Mouse (Mus musculus): Measurements from ENCODE around the gene Gcm1. TPM values are rescaled to one million over a fixed set of nuclear protein-coding genes. Genes with fewer than 3 reads are reported as not detected.

The Gcm1 gene
- polyA plus RNA-seq, 1 experiment from 2014 or later = not detected

DNA sequence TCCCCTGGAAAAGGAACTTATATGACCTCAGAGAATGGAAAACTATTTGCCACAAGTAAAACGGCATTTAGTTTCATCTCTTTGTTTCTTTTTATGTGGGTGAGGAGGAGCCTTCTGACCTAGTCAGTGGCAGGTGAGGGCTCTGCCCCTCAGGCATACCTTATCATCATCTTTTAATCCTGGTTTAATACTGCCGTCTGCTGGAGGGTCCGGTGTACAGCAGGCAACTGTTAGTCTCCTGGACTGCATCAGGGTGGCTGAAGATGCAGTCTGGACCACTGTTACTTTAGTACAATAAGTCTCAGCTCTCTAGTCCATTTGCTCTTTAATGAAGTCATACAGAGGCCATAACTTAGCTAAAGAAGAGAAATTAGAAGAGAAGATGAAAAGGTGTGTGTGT, 26.9 kb upstream of the Gcm1 start:
- Histone ChIP-seq H3K4me1 (ENCODE audit: control insufficient read depth in 2 of 2, insufficient read depth in 2 of 2, low read length in 2 of 2) (peaks cover 17% of the 10 kb centered on the region in 2 experiments), H3K27me3 (ENCODE audit: control insufficient read depth, insufficient read depth, low read length) (no peaks in the 10 kb centered on the region), H3K4me2 (ENCODE audit: low read length) (no peak overlapping the region), H3K36me3 (ENCODE audit: control insufficient read depth, insufficient read depth, low read length) (no peaks in the 10 kb centered on the region), H3K4me3 (ENCODE audit: control insufficient read depth in 1 of 2, insufficient read depth in 1 of 2, low read depth in 1 of 2, low read length in 2 of 2) (no peak overlapping the region), H3K9ac (ENCODE audit: low read length) (no peak overlapping the region), H3K9me3 (ENCODE audit: control insufficient read depth, low read length) (no peaks in the 10 kb centered on the region), H3K27ac (replicated peaks in 1 of 2; ENCODE audit: control insufficient read depth in 1 of 2, insufficient read depth in 1 of 2, low read depth in 2 of 2, low read length in 2 of 2) (no peak overlapping the region)
- ATAC-seq (ENCODE audit: insufficient number of reproducible peaks, insufficient read depth, low FRiP score, low read depth) = no peak
- 19% methylated on average over 3 of the region's 3 CpGs for WGBS

DNA sequence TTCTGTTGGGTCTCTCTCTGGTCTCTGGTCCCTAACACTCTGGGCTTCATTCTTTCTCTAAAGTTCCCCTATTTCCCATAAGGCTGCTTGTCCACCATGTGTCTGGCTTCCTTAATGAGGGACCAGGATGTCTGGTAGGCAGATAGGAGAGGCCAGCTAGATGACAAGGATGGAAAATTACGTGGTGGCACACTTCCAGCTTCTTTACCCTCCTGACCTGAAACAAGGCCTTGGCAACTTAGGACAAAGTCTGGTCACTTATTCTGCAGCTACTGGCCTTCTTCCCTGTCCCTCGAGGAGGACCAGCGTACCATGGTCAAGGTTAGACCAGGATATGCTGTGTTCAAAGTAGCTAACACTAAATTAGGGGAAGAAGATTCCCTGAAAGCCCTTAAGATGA, 24.6 kb upstream of the Gcm1 start:
- no peaks in the 10 kb centered on the region for H3K27me3 ChIP-seq (ENCODE audit: control insufficient read depth, insufficient read depth, low read length)
- H3K9me3 ChIP-seq (ENCODE audit: control insufficient read depth, low read length) = no peaks in the 10 kb centered on the region
- no peak for ATAC-seq (ENCODE audit: insufficient number of reproducible peaks, insufficient read depth, low FRiP score, low read depth)
- no peak overlapping the region for H3K27ac ChIP-seq (replicated peaks in 1 of 2; ENCODE audit: control insufficient read depth in 1 of 2, insufficient read depth in 1 of 2, low read depth in 2 of 2, low read length in 2 of 2)
- no peak overlapping the region for H3K4me2 ChIP-seq (ENCODE audit: low read length)
- WGBS = 54% methylated on average over 3 of the region's 3 CpGs
- H3K36me3 ChIP-seq (ENCODE audit: control insufficient read depth, insufficient read depth, low read length) = no peaks in the 10 kb centered on the region
- no peak overlapping the region for H3K4me3 ChIP-seq (ENCODE audit: control insufficient read depth in 1 of 2, insufficient read depth in 1 of 2, low read depth in 1 of 2, low read length in 2 of 2)
- H3K4me1 ChIP-seq (ENCODE audit: control insufficient read depth in 2 of 2, insufficient read depth in 2 of 2, low read length in 2 of 2) = peaks cover 0 to 3% of the 10 kb centered on the region in 2 experiments; a peak in 1 of 4 replicates
- no peak overlapping the region for H3K9ac ChIP-seq (ENCODE audit: low read length)

DNA sequence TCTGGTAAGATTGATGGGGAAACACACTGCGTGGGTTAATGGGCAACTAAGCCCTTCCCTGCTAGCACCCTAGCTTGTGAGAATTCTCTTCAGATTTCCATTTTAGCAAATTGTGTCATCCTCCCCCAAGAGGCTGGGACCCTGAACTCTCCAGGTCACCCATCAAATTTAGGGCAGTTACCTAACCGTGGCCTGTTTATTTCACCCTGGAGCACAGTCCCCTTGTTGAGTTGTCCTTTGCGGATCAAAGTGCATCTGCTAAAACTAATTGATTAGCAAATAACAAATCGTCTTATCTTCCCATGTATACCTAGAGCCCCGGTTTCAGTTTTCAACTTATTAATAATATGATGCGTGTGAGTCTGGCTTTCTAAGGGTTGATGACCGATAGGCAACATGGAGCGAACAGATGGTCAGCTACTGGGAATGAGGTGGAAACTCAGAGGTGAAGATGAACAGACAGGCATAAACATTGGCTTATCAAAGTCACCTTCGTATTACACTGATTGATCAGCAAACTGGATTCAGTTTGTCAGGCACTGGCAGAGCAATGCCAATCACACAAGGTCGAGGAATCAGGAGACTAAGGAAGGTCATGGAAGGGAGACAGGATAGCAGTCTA, 20.8 kb upstream of the Gcm1 start:
- Histone ChIP-seq H3K9me3 (ENCODE audit: control insufficient read depth, low read length) (no peaks in the 10 kb centered on the region), H3K9ac (ENCODE audit: low read length) (no peak overlapping the region), H3K36me3 (ENCODE audit: control insufficient read depth, insufficient read depth, low read length) (no peaks in the 10 kb centered on the region), H3K4me2 (ENCODE audit: low read length) (no peak overlapping the region), H3K4me3 (ENCODE audit: control insufficient read depth in 1 of 2, insufficient read depth in 1 of 2, low read depth in 1 of 2, low read length in 2 of 2) (no peak overlapping the region), H3K27ac (replicated peaks in 1 of 2; ENCODE audit: control insufficient read depth in 1 of 2, insufficient read depth in 1 of 2, low read depth in 2 of 2, low read length in 2 of 2) (no peak overlapping the region), H3K4me1 (ENCODE audit: control insufficient read depth in 2 of 2, insufficient read depth in 2 of 2, low read length in 2 of 2) (no peaks in the 10 kb centered on the region), H3K27me3 (ENCODE audit: control insufficient read depth, insufficient read depth, low read length) (no peaks in the 10 kb centered on the region)
- ATAC-seq (ENCODE audit: insufficient number of reproducible peaks, insufficient read depth, low FRiP score, low read depth) = no peak
- 82% methylated on average over 10 of the region's 10 CpGs for WGBS

DNA sequence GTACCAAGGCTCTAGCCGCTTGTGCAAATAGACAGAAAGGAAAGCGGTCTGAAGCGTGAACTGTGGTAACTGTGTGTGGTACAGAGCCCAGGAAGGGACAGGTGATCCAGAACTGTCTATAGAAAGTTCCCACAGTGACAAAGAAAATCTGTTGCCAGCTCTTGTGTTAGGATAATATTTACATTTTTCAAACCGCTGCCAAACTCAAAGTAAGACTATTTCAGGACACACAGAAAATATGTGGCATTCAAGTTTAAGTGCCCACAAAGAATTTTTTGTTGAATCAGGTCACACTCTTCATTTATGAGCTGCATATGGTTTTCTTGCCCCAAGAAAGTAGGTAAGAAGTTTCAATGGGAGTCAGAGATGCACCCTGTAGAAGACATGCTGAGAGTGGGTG, 18.8 kb upstream of the Gcm1 start:
- no peak overlapping the region for H3K4me2 ChIP-seq (ENCODE audit: low read length)
- no peaks in the 10 kb centered on the region for H3K27me3 ChIP-seq (ENCODE audit: control insufficient read depth, insufficient read depth, low read length)
- H3K9me3 ChIP-seq (ENCODE audit: control insufficient read depth, low read length) = no peaks in the 10 kb centered on the region
- WGBS = 88% methylated on average over 4 of the region's 4 CpGs
- ATAC-seq (ENCODE audit: insufficient number of reproducible peaks, insufficient read depth, low FRiP score, low read depth) = no peak
- H3K4me3 ChIP-seq (ENCODE audit: control insufficient read depth in 1 of 2, insufficient read depth in 1 of 2, low read depth in 1 of 2, low read length in 2 of 2) = no peak overlapping the region
- H3K9ac ChIP-seq (ENCODE audit: low read length) = no peak overlapping the region
- H3K4me1 ChIP-seq (ENCODE audit: control insufficient read depth in 2 of 2, insufficient read depth in 2 of 2, low read length in 2 of 2) = no peaks in the 10 kb centered on the region
- no peaks in the 10 kb centered on the region for H3K36me3 ChIP-seq (ENCODE audit: control insufficient read depth, insufficient read depth, low read length)
- no peak overlapping the region for H3K27ac ChIP-seq (replicated peaks in 1 of 2; ENCODE audit: control insufficient read depth in 1 of 2, insufficient read depth in 1 of 2, low read depth in 2 of 2, low read length in 2 of 2)

DNA sequence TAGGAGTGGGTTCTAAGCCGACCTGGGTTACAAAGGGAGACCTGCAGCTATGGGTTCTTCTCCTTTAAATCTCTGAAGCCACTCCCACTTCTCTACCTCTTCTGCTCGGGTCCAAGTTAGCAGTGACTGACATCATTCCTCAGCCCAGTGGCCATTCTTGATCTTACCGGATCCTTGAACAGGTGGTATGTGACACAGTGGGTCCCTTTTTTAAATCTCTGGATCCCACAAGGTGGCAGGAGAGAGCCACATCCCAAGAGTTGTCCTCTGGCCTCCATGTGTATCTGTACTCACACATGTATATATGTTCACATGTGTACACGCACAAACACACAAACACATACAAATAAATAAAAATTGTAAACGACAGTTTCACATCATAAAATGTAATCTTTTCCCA, 16.4 kb upstream of the Gcm1 start:
- Histone ChIP-seq H3K27me3 (ENCODE audit: control insufficient read depth, insufficient read depth, low read length) (no peaks in the 10 kb centered on the region), H3K36me3 (ENCODE audit: control insufficient read depth, insufficient read depth, low read length) (no peaks in the 10 kb centered on the region), H3K9ac (ENCODE audit: low read length) (no peak overlapping the region), H3K4me1 (ENCODE audit: control insufficient read depth in 2 of 2, insufficient read depth in 2 of 2, low read length in 2 of 2) (peaks cover 3 to 4% of the 10 kb centered on the region in 2 experiments; a peak in 2 of 4 replicates), H3K27ac (replicated peaks in 1 of 2; ENCODE audit: control insufficient read depth in 1 of 2, insufficient read depth in 1 of 2, low read depth in 2 of 2, low read length in 2 of 2) (no peak overlapping the region), H3K4me2 (ENCODE audit: low read length) (no peak overlapping the region), H3K9me3 (ENCODE audit: control insufficient read depth, low read length) (no peaks in the 10 kb centered on the region), H3K4me3 (ENCODE audit: control insufficient read depth in 1 of 2, insufficient read depth in 1 of 2, low read depth in 1 of 2, low read length in 2 of 2) (no peak overlapping the region)
- no peak for ATAC-seq (ENCODE audit: insufficient number of reproducible peaks, insufficient read depth, low FRiP score, low read depth)
- 75% methylated on average over 5 of the region's 5 CpGs for WGBS

DNA sequence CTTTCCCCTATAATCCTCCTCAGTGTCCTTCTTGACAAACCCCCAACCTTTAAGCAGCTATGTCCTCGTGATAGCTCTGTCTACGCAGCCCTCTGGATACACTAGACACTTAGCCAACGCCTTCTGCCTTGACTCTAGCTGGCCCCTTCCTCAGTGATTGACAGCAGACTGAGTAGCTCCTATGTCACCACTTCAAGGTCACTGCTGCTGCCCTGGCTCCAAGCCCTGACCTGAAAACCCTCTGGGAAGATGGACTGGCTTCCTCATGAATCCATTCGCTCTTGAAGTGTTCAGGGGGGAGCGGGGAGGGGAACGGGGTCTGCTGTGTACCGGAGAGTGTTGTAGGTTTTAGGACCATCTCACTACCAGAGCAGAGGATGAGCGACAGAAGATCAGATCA, 15.9 kb upstream of the Gcm1 start:
- no peak overlapping the region for H3K27ac ChIP-seq (replicated peaks in 1 of 2; ENCODE audit: control insufficient read depth in 1 of 2, insufficient read depth in 1 of 2, low read depth in 2 of 2, low read length in 2 of 2)
- ATAC-seq (ENCODE audit: insufficient number of reproducible peaks, insufficient read depth, low FRiP score, low read depth) = no peak
- H3K9me3 ChIP-seq (ENCODE audit: control insufficient read depth, low read length) = no peaks in the 10 kb centered on the region
- no peak overlapping the region for H3K4me2 ChIP-seq (ENCODE audit: low read length)
- H3K4me3 ChIP-seq (ENCODE audit: control insufficient read depth in 1 of 2, insufficient read depth in 1 of 2, low read depth in 1 of 2, low read length in 2 of 2) = no peak overlapping the region
- H3K36me3 ChIP-seq (ENCODE audit: control insufficient read depth, insufficient read depth, low read length) = no peaks in the 10 kb centered on the region
- no peak overlapping the region for H3K9ac ChIP-seq (ENCODE audit: low read length)
- 71% methylated on average over 8 of the region's 8 CpGs for WGBS
- no peaks in the 10 kb centered on the region for H3K27me3 ChIP-seq (ENCODE audit: control insufficient read depth, insufficient read depth, low read length)
- H3K4me1 ChIP-seq (ENCODE audit: control insufficient read depth in 2 of 2, insufficient read depth in 2 of 2, low read length in 2 of 2) = peaks cover 3 to 4% of the 10 kb centered on the region in 2 experiments; a peak in 2 of 4 replicates

DNA sequence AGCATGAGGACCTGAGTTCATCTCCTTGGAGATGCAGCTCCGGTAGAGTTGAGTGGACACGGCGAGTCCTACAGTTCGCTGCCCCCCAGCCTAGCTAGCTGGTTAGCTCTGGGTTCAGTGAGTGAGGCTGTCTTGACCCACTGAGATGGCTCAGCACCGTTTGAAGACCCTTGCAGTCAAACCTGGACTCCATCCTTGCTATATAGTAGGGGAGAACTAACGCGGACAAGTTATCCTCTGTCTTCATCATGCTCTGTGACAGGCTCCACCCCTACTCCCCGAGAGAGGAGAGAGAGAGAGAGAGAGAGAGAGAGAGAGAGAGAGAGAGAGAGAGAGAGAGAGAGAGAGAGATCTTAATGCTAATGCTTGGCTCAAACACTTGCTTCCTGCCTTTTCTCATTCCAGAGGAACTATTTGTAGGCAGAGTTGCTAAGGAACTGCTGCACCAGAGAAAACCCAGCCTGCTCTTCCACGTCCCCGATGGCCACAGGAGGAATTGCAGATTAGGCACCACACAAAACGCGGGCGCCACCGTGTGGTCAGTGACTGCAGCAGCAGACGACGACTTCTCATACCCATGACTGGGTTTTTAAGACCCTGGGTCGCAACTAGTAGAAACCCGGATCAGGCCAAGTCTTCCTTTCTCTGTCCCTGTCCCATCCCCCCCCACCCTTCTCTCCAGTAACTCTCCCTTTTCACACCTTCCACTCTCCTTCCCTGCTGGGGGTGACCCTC, 12.8 kb upstream of the Gcm1 start:
- Histone ChIP-seq H3K9ac (ENCODE audit: low read length) (no peak overlapping the region), H3K4me3 (ENCODE audit: control insufficient read depth in 1 of 2, insufficient read depth in 1 of 2, low read depth in 1 of 2, low read length in 2 of 2) (no peak overlapping the region), H3K4me1 (ENCODE audit: control insufficient read depth in 2 of 2, insufficient read depth in 2 of 2, low read length in 2 of 2) (peaks cover 3 to 4% of the 10 kb centered on the region in 2 experiments; a peak in 2 of 4 replicates), H3K4me2 (ENCODE audit: low read length) (0 out of 2 replicates have a peak overlapping the region, but pooled peaks have one; percentile 6), H3K36me3 (ENCODE audit: control insufficient read depth, insufficient read depth, low read length) (no peaks in the 10 kb centered on the region), H3K9me3 (ENCODE audit: control insufficient read depth, low read length) (no peaks in the 10 kb centered on the region), H3K27me3 (ENCODE audit: control insufficient read depth, insufficient read depth, low read length) (no peaks in the 10 kb centered on the region), H3K27ac (replicated peaks in 1 of 2; ENCODE audit: control insufficient read depth in 1 of 2, insufficient read depth in 1 of 2, low read depth in 2 of 2, low read length in 2 of 2) (no peak overlapping the region)
- 0 out of 2 replicates have a peak, but pooled peaks have one; percentile 25 for ATAC-seq (ENCODE audit: insufficient number of reproducible peaks, insufficient read depth, low FRiP score, low read depth)
- WGBS = 32% methylated on average over 18 of the region's 18 CpGs

All from heart, embryonic 14.5 days (tissue).